In the genomic region with DNA sequence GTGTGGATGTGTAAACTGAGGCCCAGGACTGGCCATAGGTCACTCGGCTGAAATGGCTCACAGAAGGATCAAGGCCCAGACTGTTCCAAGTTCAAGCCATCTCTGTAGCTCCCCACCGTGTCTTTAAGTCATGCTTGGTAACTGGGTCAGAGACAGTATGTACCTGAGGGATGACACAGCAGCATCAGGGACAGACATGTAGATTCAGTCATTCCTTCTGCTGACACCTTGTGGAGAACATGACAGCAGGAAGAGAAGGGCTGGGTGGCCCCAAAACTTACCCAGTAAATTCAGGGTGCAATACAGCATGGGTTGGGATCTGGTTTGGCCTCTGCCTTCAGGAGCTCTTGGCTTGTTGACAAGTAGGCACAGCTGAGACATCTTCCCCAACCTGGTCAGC, we compare ENCODE assay signal across 20 mouse cellular contexts. TPM values are rescaled to one million over a fixed set of nuclear protein-coding genes. Genes with fewer than 3 reads are reported as not detected.
DNase-seq lines count a peak whose midpoint lies in the region; ATAC-seq and TF ChIP-seq lines count a peak whose summit lies in the region.
"Had no signal": no experiment of that assay in that cellular context is flagged by ENCODE, and none has a peak within 500 bp of the region (broad histone marks: within the 10 kb centered on the region; RNA-seq: fewer than 3 reads in every experiment).

No protein-coding gene starts in this region.

- H3K4me2 ChIP-seq in forebrain, embryonic 15.5 days (replicated peaks) = no peak overlapping the region
- no peak overlapping the region for H3K4me2 ChIP-seq in forebrain, embryonic 16.5 days (ENCODE audit: low read length)
- no peak overlapping the region for H3K4me2 ChIP-seq in midbrain, embryonic 13.5 days (replicated peaks)
- no peak overlapping the region for H3K4me2 ChIP-seq in midbrain, embryonic 14.5 days (ENCODE audit: low read length)
- H3K4me2 ChIP-seq: heart, embryonic 13.5 days; hindbrain, embryonic 13.5 days; limb, embryonic 15.5 days; liver, embryonic 15.5 days; midbrain, embryonic 12.5 days; neural tube, embryonic 15.5 days had no signal

- H3K27me3 ChIP-seq in forebrain, embryonic 15.5 days = no peaks in the 10 kb centered on the region
- H3K27me3 ChIP-seq in forebrain, embryonic 16.5 days (replicated peaks; ENCODE audit: control insufficient read depth, insufficient read depth, low read length) = no peaks in the 10 kb centered on the region
- no peaks in the 10 kb centered on the region for H3K27me3 ChIP-seq in midbrain, embryonic 13.5 days
- no peaks in the 10 kb centered on the region for H3K27me3 ChIP-seq in midbrain, embryonic 14.5 days (ENCODE audit: control insufficient read depth, insufficient read depth, low read length)
- H3K27me3 ChIP-seq: hindbrain, embryonic 13.5 days; limb, embryonic 15.5 days; liver, embryonic 15.5 days; midbrain, embryonic 12.5 days; neural tube, embryonic 15.5 days had no signal

- H3K36me3 ChIP-seq in forebrain, embryonic 15.5 days = peaks cover 32% of the 10 kb centered on the region
- H3K36me3 ChIP-seq in forebrain, embryonic 16.5 days (ENCODE audit: control insufficient read depth, insufficient read depth) = peaks cover 11% of the 10 kb centered on the region
- peaks cover 80% of the 10 kb centered on the region for H3K36me3 ChIP-seq in midbrain, embryonic 13.5 days
- H3K36me3 ChIP-seq in midbrain, embryonic 14.5 days (ENCODE audit: control insufficient read depth, insufficient read depth, low read length) = peaks cover 82% of the 10 kb centered on the region
- H3K36me3 ChIP-seq: liver, embryonic 15.5 days had no signal

- no peak for TF ChIP-seq POLR2A in bone marrow, adult 2 months (IDR thresholded peaks at IDR 0.05; ENCODE audit: borderline replicate concordance, control insufficient read depth, low read depth, low read length)
- TF ChIP-seq POLR2A in lung, adult 2 months (IDR thresholded peaks at IDR 0.05; ENCODE audit: borderline replicate concordance, extremely low read depth, low read depth, low read length) = no peak

- H3K4me3 ChIP-seq in forebrain, embryonic 15.5 days = no peak overlapping the region
- H3K4me3 ChIP-seq in forebrain, embryonic 16.5 days (replicated peaks; ENCODE audit: low read length) = no peak overlapping the region
- no peak overlapping the region for H3K4me3 ChIP-seq in midbrain, embryonic 13.5 days (replicated peaks)
- no peak overlapping the region for H3K4me3 ChIP-seq in midbrain, embryonic 14.5 days (replicated peaks; ENCODE audit: low read depth, low read length)
- no peak overlapping the region for H3K4me3 ChIP-seq in bone marrow, adult 2 months (replicated peaks; ENCODE audit: control insufficient read depth, low read depth, low read length)
- no peak overlapping the region for H3K4me3 ChIP-seq in lung, adult 2 months (replicated peaks; ENCODE audit: extremely low read depth, low read depth, low read length)
- H3K4me3 ChIP-seq: heart, embryonic 13.5 days; hindbrain, embryonic 13.5 days; limb, embryonic 15.5 days; liver, embryonic 15.5 days; midbrain, embryonic 12.5 days; myocyte; neural tube, embryonic 15.5 days had no signal

- TF ChIP-seq CTCF in bone marrow, adult 2 months (IDR thresholded peaks at IDR 0.05; ENCODE audit: control insufficient read depth, insufficient read depth, low read length) = no peak
- TF ChIP-seq CTCF in lung, adult 2 months (IDR thresholded peaks at IDR 0.05; ENCODE audit: insufficient read depth, low read length) = no peak

- peaks cover 83% of the 10 kb centered on the region for H3K4me1 ChIP-seq in forebrain, embryonic 15.5 days
- H3K4me1 ChIP-seq in forebrain, embryonic 16.5 days (replicated peaks; ENCODE audit: control insufficient read depth, insufficient read depth, low read length) = peaks cover 72% of the 10 kb centered on the region
- H3K4me1 ChIP-seq in midbrain, embryonic 13.5 days (replicated peaks) = peaks cover 85% of the 10 kb centered on the region
- peaks cover 31% of the 10 kb centered on the region for H3K4me1 ChIP-seq in midbrain, embryonic 14.5 days (ENCODE audit: control insufficient read depth, insufficient read depth, low read length)
- peaks cover 36% of the 10 kb centered on the region for H3K4me1 ChIP-seq in bone marrow, adult 2 months (ENCODE audit: control insufficient read depth, insufficient read depth, low read length)
- H3K4me1 ChIP-seq in lung, adult 2 months (ENCODE audit: control insufficient read depth, insufficient read depth, low read length) = peaks cover 19% of the 10 kb centered on the region

- H3K27ac ChIP-seq in forebrain, embryonic 15.5 days (replicated peaks) = peak overlapping the region; percentile 2; the same call in 1 of the 2 replicates
- no peak overlapping the region for H3K27ac ChIP-seq in forebrain, embryonic 16.5 days (ENCODE audit: low read length)
- H3K27ac ChIP-seq in midbrain, embryonic 13.5 days = no peak overlapping the region
- H3K27ac ChIP-seq in midbrain, embryonic 14.5 days (replicated peaks; ENCODE audit: low read depth, low read length) = no peak overlapping the region
- peak overlapping the region; percentile 37 for H3K27ac ChIP-seq in bone marrow, adult 2 months (ENCODE audit: control insufficient read depth, insufficient read depth, low read depth, low read length, poor library complexity)
- H3K27ac ChIP-seq: heart, embryonic 13.5 days; hindbrain, embryonic 13.5 days; limb, embryonic 15.5 days; liver, embryonic 15.5 days; midbrain, embryonic 12.5 days; neural tube, embryonic 15.5 days had no signal

- WGBS in forebrain, embryonic 15.5 days = 93% methylated on average over 2 of the region's 2 CpGs
- WGBS in forebrain, embryonic 16.5 days = 85% methylated on average over 2 of the region's 2 CpGs
- 88% methylated on average over 2 of the region's 2 CpGs for WGBS in midbrain, embryonic 13.5 days
- WGBS in midbrain, embryonic 14.5 days = 88% methylated on average over 2 of the region's 2 CpGs
- 80% methylated on average over 2 of the region's 2 CpGs for WGBS in bone marrow, adult 2 months
- whole genome bisulfite sequencing in lung, adult 2 months = 76% methylated on average over 2 of the region's 2 CpGs

- no peak for DNase-seq in midbrain, embryonic 14.5 days
- DNase-seq in thymus, postnatal 10 days (ENCODE audit: low spot score in 2 of 2) = peak; percentile 20 to 29
- DNase-seq in lung, adult 2 months = no peak
- DNase-seq in adrenal gland, postnatal 10 days = no peak
- DNase-seq: adrenal gland, postnatal 36 days; cerebellum, postnatal 36 days; gastrocnemius, postnatal 36 days; layer of hippocampus, postnatal 36 days; right cerebral cortex, postnatal 14 days had no signal

- no peaks in the 10 kb centered on the region for H3K9me3 ChIP-seq in forebrain, embryonic 15.5 days
- no peaks in the 10 kb centered on the region for H3K9me3 ChIP-seq in forebrain, embryonic 16.5 days (ENCODE audit: control insufficient read depth, low read length)
- H3K9me3 ChIP-seq in midbrain, embryonic 13.5 days = no peaks in the 10 kb centered on the region
- H3K9me3 ChIP-seq in midbrain, embryonic 14.5 days (ENCODE audit: control insufficient read depth, low read length) = no peaks in the 10 kb centered on the region
- H3K9me3 ChIP-seq: heart, embryonic 13.5 days; hindbrain, embryonic 13.5 days; limb, embryonic 15.5 days; liver, embryonic 15.5 days; midbrain, embryonic 12.5 days; neural tube, embryonic 15.5 days had no signal

- no peak overlapping the region for H3K9ac ChIP-seq in forebrain, embryonic 15.5 days (replicated peaks)
- H3K9ac ChIP-seq in forebrain, embryonic 16.5 days (replicated peaks; ENCODE audit: low read depth, low read length) = no peak overlapping the region
- H3K9ac ChIP-seq in midbrain, embryonic 13.5 days (replicated peaks) = 0 out of 2 replicates have a peak overlapping the region, but pooled peaks have one; percentile 6
- H3K9ac ChIP-seq in midbrain, embryonic 14.5 days (replicated peaks; ENCODE audit: low read length) = no peak overlapping the region
- H3K9ac ChIP-seq: heart, embryonic 13.5 days; limb, embryonic 15.5 days; liver, embryonic 15.5 days; midbrain, embryonic 12.5 days; neural tube, embryonic 15.5 days had no signal

- no peak for ATAC-seq in forebrain, embryonic 15.5 days (replicated peaks)
- no peak for ATAC-seq in forebrain, embryonic 16.5 days
- ATAC-seq in midbrain, embryonic 13.5 days = no peak
- ATAC-seq in midbrain, embryonic 14.5 days (ENCODE audit: low FRiP score, low TSS enrichment) = no peak

RNA-seq across cellular contexts. Expression of a gene that starts 13.9 kb away (rescaled TPM):
- 336 and 348 TPM in 2 replicates for polyA plus RNA-seq in forebrain, embryonic 15.5 days (2015; fragmentation: Nextera tagmentation; extraction: Ambion mirVana)
- polyA plus RNA-seq in forebrain, embryonic 16.5 days (2015; fragmentation: Nextera tagmentation; extraction: Ambion mirVana) = 295 and 323 TPM in 2 replicates
- 238 and 300 TPM in 2 replicates for polyA plus RNA-seq in midbrain, embryonic 13.5 days (2015; fragmentation: Nextera tagmentation; extraction: Ambion mirVana)
- polyA plus RNA-seq in midbrain, embryonic 14.5 days (2014; fragmentation: Nextera tagmentation; extraction: Ambion mirVana) = 391 and 401 TPM in 2 replicates
- polyA plus RNA-seq in bone marrow, adult 2 months (2011; ENCODE audit: insufficient read depth, insufficient read length, low replicate concordance, missing spikeins) = 8.9 and 21.0 TPM in 2 replicates
- polyA plus RNA-seq in lung, adult 2 months (2012; rRNA removed) = 12.6 and 14.2 TPM in 2 replicates
- total RNA-seq in adrenal gland, postnatal 10 days (2021) = 10 to 100 TPM; 40.7 to 52.5 TPM

Comparison
In these comparisons a context has a peak if more than half of its experiments do, and no peak if none do; other contexts are left out.
1. H3K27ac ChIP-seq: peak in forebrain, embryonic 15.5 days (single experiment) and bone marrow, adult 2 months (single experiment); none in forebrain, embryonic 16.5 days (single experiment), midbrain, embryonic 13.5 days (single experiment) and midbrain, embryonic 14.5 days (single experiment).
2. DNase-seq: peak in thymus, postnatal 10 days (2 of 2); none in midbrain, embryonic 14.5 days (single experiment), lung, adult 2 months (single experiment) and adrenal gland, postnatal 10 days (single experiment).
3. RNA of a gene that starts 13.9 kb away (polyA plus RNA-seq): 391 to 401 TPM in midbrain, embryonic 14.5 days, 336 to 348 TPM in forebrain, embryonic 15.5 days, 238 to 300 TPM in midbrain, embryonic 13.5 days and 295 to 323 TPM in forebrain, embryonic 16.5 days; 8.9 to 21.0 TPM in bone marrow, adult 2 months and 12.6 to 14.2 TPM in lung, adult 2 months; every median in the first group is over 10 times any median in the second.